Mouse (Mus musculus) liver, adult (tissue): ENCODE data around the gene Elovl5.

Experiments used
- GATA4 ChIP-seq: IDR thresholded peaks from 2 replicates; pipeline ENCODE4 v1.6.1; 2014; ENCODE audit warnings: mild to moderate bottlenecking, low read length; ENCODE audit not compliant: insufficient replicate concordance

Gene Elovl5

DNA sequence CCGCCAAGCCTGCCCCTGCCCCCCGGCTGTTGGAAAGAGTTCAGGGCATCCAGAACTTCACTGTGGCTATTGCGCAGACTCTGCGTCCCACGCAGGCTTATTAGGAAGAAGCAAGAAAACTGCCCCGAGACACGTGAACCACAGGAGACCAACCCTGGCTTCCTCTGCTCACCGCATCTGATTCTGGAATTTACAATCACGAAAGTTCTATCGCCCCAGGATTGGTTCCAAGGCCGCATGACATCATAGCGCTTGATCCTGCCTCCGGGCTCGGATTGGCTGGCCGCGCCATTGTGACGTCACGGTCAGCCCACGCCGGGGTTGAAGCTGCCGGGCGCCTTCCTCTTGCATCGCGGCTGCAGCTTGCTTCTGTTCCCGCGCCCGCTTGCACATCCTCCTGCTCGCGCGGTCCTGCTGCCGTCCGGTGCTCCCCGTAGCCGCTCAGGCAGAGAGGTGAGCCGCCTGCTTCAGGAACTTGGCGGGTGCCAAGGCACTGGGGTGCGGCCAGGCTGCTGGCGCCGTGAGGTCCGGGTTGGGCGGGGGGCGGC, at the start of gene Elovl5:
TSS of gene Elovl5 (plus strand) at position 291 of the 548 bp plus-strand sequence.
- peak; percentile 56; the same call in 1 of the 2 replicates for TF ChIP-seq GATA4

DNA sequence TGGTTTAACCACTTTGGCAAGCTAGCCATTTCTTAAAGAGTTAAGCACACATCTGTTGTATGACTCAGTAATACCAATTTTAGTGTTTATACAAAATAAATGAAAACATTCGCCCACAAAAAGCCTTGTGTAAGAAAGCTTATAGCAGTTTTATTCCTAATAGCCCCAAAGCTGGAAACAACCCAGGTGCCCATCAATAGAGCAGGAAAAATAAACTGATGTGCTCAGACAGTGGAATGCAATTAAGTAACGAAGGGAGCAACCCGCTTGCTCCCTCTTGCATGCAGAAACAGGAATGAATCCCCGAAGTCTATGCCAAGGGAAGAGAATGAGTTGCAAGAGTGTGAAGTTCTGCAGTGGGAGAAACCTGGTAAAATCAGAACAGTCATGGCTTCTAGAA, 25.7 kb upstream of the Elovl5 start:
- TF ChIP-seq GATA4, result no peak

DNA sequence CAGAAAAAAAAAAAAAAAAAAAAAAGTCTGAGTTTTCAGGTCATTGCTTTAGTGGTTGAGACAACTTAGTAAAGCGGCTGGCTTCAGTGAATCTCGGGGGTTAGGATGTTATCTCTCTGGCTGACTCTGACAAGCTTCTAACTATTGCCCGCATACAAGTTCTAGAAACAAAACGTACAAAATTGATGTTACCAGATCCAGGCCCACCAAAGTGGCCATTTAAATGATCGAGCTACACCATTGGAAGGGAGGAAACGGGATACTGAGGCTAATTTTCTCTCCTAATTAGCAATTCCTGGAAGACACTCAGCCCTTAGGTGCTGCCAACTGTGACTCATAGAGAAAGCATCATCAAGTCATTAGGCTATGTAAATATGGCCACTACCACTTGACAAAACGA, 18.6 kb upstream of the Elovl5 start:
- TF ChIP-seq GATA4, result no peak

DNA sequence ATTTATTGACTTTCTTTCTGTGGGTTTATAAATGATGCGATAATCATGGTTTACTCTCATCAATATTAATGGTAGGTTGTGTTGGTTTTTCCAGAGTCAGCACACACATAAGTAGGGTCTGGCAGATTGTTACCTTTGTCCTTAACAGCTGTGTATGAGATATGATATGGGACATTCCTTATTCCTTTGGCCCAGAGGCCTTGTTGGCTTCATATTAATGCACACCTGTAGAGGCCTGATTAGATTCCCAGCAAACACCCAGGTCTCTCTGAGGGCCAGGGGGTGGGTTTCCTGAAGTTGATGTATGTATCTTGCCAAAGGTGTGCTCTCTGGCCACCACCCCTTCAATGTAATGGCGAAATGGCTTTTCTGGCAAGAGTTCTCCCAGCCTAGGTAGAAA, 13.0 kb upstream of the Elovl5 start:
- TF ChIP-seq GATA4, result no peak

DNA sequence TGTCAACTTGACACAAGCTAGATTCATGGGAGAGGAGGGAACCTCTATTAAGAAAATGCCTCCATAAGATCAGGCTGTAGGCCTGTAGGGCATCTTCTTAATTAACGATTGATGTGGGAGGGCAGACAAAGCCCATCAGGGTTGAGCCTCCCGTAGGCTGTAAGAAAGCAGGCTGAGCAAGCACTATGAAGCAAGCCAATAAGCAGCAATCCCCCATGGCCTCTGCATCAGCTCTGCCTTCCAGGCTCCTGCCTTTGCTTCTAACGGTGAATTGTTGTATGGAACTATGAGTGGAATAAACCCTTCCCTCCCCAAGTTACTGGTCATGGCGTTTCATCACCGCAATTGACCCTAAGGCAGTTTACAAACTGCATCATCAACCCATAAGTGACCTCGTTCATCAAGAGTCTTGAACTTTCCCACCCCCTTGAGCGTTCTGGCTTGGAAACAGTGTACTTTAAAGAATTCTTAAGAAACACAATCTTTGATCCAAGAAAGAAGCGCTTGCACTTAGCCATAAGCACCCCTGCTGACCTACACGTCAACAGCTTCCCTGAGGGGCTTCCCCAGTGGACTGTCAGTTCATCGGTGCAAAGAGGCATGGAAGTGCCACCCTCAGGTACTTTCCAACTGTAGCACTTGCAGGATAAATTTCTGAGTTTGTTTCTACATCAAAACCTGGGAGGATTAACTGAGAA, 7.4 kb upstream of the Elovl5 start:
- TF ChIP-seq GATA4, result no peak

DNA sequence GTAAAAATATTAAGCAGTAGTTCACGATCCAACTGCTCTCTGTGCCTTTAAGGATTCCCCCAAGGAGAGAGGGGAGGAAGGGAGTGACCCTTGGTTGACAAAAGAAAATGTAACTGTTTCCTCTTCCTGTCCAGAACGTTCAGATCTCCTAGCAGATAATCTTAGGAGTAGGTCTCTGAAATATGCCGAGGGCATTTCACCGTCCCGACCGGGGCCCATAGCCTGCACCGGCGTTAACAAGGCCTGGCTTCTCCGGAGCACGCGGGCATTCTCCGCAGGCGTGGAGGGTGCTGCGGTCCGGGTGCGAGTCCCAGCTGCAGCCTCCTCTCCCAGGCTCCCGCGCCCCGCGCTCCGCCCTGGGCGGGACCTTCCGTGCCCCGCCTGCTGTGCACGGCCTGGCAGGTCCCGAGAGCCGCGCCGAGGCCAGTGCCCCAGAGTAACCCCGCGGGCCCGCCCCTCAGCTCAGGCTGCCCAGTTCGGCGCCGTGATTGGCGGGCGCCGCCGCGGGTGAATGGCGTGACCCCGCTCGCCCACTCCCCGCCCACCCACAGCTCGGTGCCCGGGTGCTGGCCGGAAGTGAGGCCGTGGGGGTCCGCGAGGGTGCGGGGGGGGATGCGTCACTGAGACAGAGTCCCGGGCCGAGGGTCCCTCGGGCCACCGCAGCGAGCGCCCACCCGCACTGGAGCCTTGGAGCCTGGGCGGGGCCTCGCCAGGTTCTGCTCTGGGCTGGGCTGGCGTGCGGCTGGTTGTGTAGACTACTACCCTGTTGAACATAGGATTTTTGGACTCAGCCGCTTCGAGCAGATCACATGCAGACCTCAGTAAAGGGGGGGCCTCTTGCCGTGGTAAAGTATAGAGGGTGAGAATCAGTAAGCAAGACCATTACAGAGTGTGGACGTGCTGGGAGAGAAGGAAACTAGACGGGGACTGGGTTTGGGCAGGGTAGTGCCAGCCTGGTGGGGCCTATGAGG, 6.6 kb upstream of the Elovl5 start:
- TF ChIP-seq GATA4, result peak; percentile 78; the same call in 1 of the 2 replicates

DNA sequence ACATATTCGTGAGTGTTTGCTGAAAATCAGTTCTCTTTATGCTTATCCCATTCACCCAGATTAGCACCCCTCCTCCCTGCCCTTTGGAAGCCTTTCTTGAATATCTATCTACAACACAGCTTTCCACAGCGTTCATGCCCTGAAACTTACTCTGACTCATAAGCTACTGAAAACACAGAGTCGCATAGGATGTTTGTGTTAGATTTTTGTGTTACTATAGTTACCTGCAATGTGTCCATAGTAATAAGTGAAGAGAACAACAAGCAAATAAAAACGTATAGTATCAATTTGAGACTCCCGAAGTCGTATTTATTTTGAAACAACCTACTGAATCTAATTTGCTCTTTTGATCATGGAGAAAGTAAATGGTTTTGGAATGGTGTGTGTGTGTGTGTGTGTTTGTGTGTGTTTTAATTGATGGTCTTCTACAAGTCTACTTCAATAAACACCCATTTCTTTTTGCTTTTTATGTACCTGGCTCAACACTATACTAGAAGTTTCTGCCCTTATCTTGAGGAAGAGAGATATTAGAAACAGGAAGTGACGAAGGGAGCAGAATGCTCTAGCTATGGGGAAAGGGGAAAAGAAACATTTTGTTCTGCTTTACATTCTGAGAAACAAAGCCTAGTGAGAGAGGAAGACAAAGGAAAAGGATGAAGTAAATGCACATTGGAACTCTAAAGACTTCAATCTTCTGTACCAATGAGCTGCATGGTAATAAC, 5.5 kb upstream of the Elovl5 start:
- peak; percentile 78 for TF ChIP-seq GATA4

DNA sequence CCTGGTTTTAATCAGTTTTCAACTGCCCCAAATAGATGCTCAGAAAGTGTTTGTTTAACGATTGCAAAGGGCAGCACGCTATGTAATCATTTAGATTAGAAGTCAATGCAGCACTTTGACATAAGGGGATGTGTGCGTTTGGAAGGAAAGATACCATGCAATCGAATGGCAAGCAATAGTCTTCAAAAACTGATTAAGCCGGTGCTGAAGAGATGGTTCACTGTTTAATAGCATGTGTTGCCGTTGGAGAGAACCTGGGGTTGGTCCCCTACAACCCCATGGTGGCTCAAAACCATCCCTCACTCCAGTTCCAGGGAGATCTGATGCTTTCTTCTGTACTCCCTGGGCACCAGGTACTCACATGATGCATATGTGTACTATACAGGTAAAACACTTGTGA, 4.9 kb upstream of the Elovl5 start:
- no peak for TF ChIP-seq GATA4

DNA sequence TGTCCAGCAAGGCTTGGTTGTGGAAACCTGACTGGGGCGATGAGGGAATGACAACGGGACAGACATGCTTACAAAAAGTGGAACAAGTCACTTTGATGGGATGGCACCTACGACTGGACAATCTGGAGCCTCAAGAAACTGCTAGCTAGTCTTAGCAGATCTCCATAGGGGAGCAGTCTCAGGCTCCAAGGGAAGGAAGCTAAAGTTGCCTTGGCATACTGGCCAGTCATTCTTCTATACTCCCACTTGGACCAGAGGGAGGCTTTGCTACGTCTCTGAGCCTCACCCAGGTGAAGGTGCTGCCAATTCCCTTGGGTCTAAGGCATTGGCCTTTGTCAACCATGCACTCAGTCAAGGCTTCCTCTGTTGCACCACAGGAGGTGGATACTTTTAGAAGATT, 2.5 kb upstream of the Elovl5 start:
- no peak for TF ChIP-seq GATA4

DNA sequence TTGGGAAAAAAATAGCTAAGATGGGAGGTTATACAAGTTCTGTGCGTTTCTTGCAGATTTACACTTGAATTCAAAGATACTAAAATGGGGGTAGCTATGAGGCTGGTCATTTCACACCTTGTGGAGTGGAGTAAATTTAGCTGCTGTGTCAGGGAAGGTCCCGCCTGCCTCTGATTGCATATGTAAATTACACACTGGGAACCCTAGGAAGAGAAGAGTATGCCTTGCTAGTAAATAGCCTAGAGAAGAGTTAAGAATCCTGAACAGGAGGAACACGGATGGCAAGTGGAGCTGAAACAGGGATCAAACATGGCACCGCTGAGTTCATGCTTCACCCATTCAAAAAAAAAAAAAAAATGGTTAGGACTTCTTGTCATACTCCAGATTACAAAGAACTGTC, 1.4 kb upstream of the Elovl5 start:
- TF ChIP-seq GATA4, result no peak

DNA sequence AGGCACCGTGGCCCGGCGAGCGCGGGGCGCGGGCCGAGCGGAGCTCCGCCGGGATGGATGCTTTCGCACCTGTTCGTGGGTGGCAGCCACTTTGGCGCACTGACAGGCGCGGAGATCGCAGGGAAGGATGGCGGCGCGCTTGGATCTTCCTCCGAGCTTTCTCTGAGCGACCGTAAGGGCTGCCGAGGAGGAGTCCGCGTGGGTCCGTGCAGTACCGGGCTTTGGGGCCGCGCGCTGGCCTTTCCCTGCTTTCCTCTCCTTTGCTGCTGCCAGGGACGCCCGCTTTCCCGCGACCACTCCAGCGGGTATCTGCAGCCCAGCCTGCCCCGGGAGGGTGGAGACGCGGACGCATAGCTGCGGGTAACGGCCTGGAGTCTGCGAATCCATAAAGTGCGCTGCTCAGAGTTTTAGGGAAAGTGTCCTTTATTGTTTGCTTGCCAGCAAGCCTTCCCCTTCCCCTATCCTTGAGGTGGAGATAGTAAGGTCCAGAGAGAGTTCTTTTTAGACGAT, 513 bp downstream of the Elovl5 start:
- no peak for TF ChIP-seq GATA4

DNA sequence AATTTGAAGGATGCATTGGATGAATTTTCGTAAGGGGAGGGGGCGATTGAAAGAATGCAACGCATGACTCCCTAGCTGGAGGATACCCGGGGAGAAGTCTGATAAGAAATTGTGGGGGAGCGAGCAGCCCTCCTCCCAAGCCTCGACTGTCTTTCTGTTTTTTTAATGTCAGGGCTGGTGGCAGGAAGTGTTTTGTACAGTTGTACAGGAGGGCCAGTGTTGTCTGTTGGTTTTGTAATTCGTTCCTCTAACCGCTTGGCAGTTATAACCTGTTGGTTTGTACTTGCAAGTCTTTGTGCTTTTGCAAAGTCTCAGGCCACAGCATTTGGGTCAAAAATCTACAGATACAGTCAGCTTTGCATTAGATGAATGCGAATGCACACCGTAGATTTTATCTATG, 1.0 kb downstream of the Elovl5 start:
- no peak for TF ChIP-seq GATA4

DNA sequence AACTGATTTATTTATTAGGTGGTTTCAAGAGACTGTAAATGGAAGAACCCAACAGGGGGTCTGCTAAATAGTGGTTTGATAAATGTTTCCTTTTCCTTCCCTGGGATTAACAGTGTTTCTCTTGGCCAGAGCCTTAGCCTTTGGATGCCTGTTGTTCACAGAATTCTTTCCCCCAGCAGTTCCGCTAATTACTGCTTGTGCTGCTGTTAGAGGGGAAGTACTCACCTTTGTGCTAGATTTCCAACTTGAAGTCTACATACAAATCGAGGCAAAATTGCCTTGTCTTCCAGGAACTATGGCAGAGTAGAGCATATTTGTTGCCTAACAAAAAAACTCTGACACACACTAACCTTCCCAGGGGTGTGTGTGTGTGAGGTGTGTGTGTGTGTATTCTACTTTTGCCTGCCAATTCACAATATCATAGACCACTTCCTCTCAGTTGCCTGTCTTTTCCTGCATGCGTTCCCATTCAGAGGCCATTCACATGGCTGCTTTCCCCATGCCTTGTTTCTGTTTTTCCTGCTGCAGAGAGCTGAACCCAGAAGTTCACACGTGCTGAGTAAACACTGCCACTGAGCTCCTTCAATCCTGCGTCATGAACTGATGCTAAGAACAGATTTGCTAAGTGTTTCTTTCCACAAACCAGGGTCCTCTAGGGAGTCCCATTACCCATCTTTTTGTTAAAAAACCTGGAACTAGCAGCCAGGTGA, 2.0 kb downstream of the Elovl5 start:
- no peak for TF ChIP-seq GATA4

DNA sequence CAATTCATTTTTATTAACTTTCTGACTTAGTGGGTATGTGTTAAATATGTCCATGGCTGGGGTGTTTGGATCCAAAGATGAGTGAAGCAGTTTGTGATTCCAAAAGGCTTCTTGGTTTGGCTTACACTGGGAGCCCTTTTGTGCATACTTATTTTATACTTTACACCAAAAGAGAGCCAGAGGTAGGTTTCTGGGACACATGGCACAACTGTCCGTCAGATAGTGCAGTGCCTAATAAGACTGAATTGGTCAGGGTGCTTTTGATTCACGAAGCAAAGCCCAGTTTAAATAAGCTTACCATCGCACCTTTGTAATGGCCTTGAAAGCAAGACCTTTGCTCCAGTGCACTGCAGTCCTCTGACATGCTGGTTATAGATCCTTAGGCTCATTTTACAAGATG, 3.3 kb downstream of the Elovl5 start:
- TF ChIP-seq GATA4, result no peak
